Mouse (Mus musculus) megakaryocyte, embryonic 14.5 days (primary cell): ENCODE measurements around the gene Arih2.

Experiments used
- FLI1 ChIP-seq: IDR thresholded peaks from 2 replicates; pipeline ENCODE4 v1.6.1; 2012; ENCODE audit warnings: low read length, inconsistent platforms, mixed read lengths
- GATA1 ChIP-seq: IDR thresholded peaks from 3 replicates; pipeline ENCODE4 v1.6.1; 2012; ENCODE audit warnings: mixed read lengths, low read length, inconsistent platforms, borderline replicate concordance

GRCm38 (mm10) chr9:108639825-108640224, 9.4 kb downstream of the Arih2 start:
- TF ChIP-seq FLI1 (no peak), GATA1 (no peak)
